Mouse (Mus musculus) heart, adult 9 months (tissue): ENCODE results near the gene Folr1.

Experiments used
- DNase-seq, 2 experiments: peaks; one replicate each; pipeline ENCODE4 v3.0.0; 2022; ENCODE audit warnings: low spot score in 2 of 2

Folr1 gene

DNA sequence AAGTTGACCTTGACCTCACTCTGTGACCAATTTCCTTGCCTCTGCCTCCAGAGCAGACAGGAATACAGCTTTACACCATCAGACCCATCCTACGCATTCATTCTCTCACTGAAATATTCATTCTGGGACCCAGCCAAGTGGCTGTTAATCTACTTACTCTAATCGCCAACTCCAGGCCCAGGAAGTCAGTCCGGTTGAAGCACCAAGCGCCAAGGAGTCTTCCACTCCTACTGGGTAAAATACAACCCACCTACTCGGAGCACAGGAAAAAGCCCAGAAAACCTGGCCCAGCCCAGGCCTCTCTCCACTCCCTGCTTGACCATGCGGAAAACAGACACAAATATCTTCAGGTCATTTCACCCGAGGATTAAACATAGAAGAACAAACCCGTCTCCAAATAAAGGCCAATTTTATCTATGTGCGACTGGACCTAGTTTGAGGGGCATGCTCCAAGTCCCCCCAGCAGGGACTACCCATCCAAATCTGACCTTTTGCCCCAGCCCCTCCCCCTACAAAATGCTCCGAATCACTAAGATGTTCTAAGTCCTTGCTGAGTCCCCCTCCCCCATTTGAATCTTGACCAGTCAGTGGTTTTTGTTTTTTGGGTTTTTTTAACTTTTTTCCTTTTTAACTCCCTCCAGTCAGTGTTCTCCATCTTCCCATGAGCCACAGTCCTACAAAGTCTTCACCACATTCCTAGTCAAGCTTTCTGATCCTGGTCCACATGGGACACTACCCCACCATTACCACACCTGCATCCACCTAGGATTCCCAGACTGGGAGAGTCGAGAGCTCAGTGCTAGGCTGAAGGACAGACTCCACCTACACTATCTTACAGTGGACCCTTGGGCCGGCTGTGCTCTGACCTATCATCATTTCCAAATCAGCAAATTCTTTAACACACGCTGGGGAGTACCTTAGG, 2.1 kb downstream of the Folr1 start:
- DNase-seq = peak in 1 of 2 experiments; percentile 17

DNA sequence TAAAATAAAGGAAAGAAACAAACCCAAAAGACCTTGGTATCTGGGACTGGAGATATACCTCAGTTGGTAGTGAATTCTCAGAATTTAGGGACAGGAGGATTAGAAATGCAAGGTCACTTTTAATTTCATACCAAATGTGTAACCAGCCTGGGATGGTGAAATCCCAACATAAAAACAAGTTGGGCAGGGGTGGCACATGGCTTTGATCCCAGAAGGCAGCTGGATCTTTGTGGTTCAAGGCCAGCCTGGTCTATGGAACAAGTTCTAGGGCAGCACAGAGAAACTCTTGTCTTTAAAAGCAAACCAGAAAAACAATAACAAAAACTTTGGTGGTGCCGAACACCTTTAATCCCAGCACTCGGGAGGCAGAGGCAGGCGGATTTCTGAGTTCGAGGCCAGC, 3.1 kb downstream of the Folr1 start:
- DNase-seq = no peak

DNA sequence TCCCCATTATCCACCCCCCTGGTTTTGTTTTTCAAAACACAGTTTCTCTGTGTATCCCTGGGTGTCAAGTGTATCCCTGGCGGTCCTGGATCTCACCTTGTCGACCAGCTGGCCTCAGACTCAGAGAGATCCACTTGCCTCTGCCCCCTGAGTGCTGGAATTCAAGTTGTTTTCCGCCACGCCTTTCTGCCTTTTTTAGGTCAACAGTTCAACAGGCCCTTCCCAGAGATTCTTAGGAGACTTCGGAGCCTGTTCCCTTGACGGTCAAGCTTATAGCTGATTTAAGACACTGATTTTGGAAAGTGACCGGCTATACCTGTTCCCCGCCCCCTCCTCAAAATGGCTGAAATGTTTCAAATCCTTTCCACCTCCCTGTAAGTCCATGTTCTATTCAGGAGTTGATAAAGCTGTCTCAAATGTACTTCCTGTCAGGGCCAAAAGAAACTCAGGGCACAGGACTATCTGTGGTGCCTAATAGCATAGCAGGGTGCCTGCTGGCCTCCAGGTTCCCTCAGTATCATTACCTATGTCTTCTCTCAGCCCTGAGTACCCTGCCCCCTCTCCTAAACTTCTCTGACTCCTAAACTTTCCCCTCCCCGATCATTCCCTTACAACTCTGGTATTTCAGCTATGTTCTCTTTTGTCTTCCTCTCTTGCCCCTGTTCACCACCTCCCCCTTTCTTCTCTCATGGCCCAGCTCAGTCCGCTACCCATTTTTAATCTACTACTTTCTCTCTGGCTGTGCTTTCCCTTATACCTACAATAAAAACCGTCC, 3.9 kb downstream of the Folr1 start:
- DNase-seq = no peak

DNA sequence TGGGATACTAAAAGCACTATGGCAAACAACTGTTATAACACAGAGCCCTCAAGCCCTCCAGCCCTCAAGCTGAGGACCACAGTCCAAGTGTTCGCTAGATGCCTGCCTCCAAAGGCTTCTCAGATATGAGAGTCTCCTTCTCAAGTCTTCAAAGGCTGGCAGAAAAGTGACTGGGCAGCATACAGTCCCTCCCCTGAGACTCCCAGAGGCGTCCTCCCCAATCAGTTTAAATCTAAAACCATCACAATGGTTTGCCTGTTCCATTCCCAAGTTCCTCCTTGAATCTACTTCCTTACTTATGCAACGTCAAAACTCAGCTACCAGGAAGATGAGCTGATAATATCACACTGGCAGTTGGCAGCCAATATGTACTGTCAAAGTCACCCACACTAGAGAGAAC, 7.2 kb downstream of the Folr1 start, which contains the start of gene Anapc15:
TSS of gene Anapc15 (plus strand) at position 301 of the 400 bp plus-strand sequence.
- no peak for DNase-seq

DNA sequence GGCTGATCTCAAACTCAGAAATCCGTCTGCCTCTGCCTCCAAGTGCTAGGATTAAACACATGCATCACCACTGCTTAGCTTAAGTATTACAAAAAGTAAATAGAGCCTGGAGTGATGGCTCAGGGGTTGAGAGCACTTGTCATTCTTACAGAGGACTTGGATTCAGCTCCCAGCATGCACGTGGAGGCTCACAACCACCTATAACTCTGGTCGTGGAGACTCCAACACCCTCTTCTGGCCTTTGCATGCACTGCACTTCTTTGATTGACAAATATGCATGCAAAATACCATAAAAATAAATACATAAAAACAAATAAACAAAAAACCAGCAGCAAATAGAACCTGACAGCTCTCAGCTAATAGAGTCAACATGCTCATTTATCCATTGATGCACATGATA, 8.3 kb downstream of the Folr1 start:
- DNase-seq = no peak

DNA sequence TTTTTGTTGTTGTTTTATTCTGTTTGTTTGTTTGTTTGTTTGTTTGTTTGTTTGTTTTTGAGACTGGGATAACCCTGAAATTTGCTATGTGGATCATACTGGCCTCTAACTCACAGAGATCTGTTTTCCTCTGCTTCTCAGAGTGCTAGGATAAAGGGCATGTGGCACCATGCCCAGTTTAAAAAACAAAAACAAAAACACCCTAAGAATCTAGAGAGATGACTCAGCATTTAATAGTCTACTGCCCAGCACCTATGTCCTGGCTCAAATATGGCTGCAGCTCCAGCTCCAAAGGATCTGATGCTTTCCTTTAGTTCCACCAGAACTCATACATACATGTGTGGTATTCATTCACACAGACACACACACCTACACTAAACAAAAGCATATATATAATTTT, 9.6 kb downstream of the Folr1 start:
- DNase-seq = no peak

DNA sequence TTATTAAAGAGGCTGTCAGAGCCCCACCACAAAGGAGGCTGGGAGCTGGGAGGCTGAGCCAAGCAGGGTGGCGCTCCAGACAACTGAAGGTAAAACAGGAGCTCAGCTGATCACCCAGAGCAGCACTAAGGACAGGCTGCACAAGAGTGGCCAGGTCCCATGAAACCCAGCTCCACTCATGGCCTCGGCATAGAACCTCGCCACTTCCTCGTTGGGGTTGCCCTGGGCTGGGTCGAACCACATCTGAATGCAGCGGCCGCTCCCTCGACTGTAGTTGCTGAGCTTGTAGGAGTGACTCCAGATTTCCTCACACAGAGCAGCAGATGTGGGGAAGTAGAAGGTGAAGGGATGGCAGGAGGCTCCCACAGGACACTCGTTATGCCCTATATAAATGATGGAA, 12.2 kb downstream of the Folr1 start:
- no peak for DNase-seq

DNA sequence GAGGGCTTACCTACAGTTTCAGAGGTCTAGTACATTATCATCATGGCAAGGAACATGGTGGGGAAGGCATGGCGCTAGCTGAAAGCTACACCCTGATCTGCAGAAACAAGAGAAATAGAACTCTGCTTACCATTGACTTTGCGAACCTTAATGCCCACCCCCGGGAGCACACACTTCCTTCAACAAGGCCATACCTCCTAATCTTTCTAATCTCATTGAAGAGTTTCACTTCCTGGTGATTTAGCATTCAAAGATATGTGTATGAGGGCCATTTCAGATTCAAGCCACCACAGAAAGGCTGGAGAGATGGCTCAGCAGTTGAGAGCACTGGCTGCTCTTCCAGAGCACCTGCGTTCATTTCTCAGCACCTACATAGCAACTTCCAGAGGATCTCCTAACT, 13.5 kb downstream of the Folr1 start, which contains the start of gene Folr2:
TSS of gene Folr2 (minus strand) at position 101 of the 400 bp plus-strand sequence.
- no peak for DNase-seq

DNA sequence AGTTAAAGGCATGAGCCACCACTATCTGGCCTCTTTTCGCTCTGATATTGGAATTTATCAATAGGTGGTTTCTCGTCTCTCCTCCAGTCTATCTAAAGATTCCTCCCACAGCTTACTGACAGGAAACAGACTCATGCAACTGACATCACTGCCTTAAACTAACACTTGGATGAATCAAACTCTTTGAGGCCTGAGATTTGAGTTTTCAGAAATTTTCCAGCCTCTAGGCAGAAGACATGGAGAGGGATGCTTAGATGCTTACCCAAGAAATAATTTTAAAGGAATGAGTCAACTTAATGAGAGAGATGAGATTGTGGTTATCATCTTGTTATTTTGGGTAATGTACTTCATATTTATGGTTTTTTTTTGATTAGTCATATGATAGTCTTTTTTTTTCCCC, 16.8 kb downstream of the Folr1 start:
- DNase-seq = no peak

DNA sequence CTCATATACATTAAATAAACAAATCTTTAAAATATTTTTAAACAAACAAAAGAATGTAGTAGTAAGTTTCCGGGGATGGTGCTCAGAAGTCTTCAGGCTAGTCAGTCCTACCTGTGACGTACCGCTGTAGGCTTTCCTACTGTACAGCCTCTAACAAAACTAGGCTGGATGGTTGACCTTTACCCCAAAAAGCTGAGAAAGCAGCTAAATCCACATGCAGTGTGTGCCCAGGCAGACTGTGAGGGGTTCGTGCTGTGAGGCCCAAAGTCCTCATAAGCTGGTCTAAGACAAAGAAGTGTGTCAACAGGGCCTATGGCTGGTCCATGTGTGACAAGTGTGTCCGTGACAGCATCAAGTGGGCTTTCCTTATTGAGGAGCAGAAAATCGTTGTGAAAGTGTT, 17.7 kb downstream of the Folr1 start:
- no peak for DNase-seq

DNA sequence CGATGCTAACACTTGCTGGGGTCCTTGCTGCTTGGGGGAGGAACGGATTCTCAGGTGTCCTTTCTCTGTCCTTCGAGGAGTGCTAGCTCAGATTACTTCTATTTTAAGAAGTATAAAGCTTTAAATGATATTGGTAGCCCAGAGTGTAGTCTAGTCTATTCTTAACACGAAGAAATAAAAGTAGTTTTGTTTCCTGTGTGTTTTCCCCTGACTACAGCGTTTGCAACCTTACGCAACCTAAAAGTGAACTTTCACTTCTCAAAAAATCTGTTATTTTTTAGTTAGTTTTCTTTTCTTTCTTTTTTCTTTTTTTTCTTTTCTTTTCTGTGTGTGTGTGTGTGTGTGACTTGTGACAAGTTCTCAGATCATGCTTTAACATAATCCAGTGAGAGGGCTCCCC, 18.9 kb downstream of the Folr1 start:
- no peak for DNase-seq

DNA sequence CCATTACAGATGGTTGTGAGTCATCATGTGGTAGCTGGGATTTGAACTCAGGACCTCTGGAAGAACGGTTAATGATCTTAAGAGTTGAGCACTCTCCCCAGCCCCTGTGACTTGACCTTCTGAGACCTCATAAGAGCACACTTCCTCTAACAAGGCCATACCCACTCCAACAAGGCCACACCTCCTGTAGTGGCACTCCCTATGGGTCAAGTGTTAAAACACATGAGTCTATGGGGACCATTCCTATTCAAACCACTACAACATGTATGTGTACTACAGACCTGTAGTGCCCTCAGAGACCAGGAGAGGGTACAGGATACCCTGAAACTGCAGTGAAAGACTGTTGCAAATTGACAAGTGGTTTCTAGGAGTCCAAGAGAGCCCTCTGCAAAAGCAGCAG, 22.7 kb downstream of the Folr1 start:
- DNase-seq = no peak

DNA sequence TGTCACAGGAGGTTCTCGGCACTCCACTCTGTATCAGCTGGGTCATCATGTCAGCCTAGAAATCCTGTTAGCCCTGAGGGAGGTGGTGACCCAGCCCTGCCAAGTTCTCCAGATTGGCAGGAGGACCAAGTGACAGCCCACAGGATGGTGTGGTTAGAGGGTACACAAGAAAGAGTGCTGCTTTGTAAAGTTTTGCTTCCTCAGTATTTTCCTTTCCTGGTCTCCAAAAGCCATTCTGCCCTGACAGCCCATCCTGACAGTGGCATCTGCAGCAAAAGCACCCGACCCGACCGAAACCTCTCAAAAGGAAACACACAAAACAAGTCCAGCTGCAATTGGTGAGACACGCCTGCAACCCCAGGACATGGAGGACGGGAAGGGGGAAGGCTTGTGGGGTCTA, 26.4 kb downstream of the Folr1 start:
- no peak for DNase-seq

DNA sequence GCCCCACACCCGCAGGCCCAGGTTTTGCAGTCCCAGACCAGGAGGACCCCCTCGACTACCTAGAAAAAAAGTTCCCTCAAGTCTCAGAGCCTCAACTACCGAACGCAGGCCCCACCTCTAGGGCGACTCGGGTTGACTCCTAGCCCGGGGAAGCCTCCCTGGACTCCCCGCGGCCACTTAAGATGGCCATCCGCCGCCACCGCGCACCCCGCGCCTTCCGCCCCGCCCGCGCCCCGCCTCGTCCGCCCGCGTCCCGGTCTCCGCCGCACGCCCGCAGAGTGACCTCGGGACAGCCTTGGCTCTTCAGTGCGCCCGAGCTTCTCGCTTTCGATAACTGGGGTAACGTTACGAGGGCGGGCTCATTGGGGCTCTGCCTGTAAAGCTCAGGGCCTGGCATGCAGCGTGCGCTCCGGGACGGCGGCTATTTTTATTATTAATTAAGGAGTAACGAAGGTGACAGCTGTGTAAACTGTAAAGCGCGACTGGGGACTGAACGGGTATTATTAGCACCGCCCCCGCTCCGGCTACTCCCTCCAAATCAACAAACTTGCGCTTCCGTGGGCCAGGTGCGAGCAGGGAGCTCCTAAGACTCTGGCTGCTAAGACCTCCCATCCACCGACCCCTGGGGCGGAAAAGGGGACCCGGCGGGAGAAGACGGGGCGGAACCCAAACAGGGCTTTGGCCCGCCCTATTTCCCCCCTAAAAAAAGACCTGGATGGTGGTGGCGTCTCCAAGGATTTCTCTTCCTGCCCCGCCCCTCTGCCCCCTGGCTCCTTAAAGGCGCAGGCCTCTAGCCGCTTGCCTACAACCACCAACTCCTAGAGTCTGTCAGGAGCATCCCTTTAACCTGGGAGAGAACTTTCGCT, 32.7 kb downstream of the Folr1 start, which contains the start of gene Inppl1:
TSS of gene Inppl1 (minus strand) at position 624 of the 866 bp plus-strand sequence.
- peak; percentile 94 to 95 for DNase-seq

DNA sequence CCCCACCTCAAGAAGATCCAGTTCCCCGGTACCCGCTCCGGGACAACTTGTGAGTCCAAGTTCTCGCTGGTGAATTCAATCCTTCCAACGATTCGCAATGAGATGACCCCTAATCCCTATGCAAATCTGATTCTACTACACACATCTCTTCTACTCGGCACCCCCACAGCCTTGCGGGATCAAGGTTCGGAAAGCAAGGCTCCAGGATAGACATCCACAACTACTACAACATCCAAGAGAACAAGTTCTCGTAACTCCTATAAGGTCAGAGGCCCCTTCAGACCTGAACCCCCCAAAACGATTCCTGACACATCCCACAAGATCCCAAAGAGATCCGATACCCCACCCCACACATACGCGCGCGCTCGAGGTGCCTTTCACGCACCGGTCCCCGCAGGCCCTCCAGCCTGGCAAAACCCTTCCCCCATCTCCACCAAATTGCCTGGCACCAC, 33.4 kb downstream of the Folr1 start:
- peak in 1 of 2 experiments; percentile 35 for DNase-seq

DNA sequence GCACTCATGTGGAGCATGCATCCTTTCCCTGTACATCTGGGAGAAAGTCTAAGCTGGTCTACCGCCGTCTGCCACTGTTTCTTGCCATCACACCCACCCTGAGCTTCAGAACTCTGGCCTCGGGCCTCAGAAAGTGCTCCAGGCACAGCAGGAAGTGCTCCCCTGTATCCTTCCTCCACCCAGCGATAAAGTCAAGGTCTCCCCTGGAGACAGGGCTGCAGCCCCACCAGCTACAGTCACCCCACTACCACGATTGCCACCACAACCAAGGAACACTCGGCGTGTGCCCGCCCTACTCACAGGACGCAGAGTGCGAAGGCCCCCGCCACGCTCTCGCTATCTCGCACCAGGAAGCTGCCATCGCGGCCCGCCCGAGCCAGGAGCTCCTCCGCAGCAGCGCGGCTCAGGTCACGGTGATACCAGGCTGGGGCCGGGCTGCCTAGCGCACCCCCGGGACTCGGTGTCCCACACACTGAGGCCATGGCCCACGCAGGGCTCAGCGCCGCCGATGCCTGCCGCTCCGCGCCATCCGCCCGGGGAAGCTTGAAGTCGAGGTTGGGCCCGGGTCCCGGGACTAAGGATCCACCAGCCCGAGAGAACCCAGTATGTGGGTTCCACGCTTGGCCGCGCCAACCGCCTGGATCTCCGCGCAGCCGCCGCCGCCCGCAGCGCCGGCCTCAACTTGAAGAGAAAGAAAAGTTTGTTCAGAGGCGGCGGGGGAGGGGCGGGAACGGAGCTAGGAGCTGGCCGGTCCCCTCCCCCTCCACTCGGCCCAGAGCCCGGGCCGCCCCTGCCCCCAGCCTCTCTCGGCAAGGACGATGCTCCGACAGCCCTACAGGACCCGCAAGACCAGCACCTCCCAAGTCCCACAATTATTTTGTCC, 34.1 kb downstream of the Folr1 start:
- DNase-seq = peak; percentile 50 to 59

DNA sequence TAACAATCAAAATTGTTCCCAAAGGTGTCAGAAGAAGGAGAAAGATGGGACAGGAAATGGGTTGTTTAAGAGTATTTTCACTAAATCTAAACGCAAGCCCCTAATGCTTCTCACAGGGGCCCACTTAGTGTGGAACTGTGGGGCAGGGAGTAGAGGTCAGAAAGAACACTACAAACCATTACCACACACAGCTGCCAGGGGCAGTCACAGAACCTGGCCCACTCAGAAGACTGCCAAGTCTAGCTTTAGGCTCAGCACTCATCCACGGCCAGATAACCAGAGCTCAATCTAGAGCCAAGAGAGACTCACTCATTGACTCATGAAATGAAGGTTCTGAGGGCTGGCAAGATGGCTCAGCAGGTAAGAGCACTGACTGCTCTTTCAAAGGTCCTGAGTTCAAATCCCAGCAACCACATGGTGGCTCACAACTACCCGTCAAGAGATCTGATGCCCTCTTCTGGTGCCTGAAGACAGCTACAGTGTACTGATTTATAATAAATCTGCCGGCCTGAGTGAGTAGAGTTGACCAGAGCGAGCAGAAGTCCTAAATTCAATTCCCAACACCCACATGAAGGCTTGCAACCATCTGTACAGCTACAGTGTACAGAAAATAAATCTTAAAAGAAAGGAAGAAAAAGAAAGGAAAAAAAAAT, 35.0 kb downstream of the Folr1 start:
- DNase-seq = peak in 1 of 2 experiments; percentile 34

DNA sequence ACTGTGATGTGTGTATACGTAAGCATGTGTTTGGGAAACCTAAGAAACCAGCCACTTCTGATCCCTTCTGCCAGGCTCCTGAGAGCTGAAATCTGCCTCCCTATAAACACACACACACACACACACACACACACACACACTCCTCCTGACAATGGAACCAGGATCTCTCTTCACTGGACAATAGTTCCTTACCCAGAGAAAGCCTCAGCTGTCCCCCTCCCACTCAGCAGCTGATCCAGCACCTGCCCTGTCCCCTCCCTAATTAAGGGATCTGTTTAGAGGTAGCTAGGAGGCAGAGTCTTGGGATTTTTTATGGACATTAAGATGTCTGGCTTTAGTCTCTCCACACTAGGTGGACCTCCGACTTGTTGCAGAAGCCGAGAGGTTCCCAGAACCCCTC, 35.7 kb downstream of the Folr1 start:
- no peak for DNase-seq

DNA sequence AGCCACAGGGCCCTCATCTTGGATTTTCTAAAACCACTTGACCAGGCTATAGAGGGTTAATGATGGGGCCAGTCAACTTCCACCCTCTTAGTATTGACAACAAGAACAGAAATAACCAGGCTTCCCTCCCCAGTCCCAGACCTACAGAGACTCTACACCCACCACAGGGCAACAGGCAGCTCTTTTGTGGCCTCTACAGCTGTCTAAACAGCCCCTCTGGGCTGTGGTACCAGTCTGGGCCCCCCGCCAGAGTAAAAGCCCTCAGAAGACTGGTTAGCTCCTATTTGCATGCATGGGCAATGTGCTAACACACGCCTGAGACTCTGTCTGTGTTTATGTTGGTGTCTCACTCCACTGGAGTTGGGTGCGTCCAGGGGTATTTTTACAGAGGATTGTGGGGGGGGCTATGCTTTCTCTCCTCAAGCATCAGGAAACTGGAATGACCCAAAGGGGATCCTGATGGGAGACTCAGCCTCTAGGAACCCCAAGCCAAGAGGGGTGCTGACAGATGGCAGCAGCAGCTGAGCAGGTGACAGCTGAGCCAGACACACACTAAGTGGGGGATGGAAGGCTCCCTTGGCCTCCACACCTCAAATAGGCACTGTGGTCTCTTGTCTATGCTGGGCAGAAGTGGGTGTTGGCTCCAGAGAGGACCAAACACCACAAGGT, 36.5 kb downstream of the Folr1 start:
- no peak for DNase-seq
